Mouse (Mus musculus) monocyte, adult 59 days (primary cell): ENCODE measurements around the gene Ccnt2. TPM values are rescaled to one million over a fixed set of nuclear protein-coding genes. Genes with fewer than 3 reads are reported as not detected.

Source experiments
- total RNA-seq, 2 experiments: library from RNA; stranded (reverse); gene quantifications; one replicate each; pipeline ENCODE4 v1.2.4; 2023

Ccnt2 gene
- total RNA-seq = 10 to 100 TPM; 59.9 to 70.7 TPM

DNA sequence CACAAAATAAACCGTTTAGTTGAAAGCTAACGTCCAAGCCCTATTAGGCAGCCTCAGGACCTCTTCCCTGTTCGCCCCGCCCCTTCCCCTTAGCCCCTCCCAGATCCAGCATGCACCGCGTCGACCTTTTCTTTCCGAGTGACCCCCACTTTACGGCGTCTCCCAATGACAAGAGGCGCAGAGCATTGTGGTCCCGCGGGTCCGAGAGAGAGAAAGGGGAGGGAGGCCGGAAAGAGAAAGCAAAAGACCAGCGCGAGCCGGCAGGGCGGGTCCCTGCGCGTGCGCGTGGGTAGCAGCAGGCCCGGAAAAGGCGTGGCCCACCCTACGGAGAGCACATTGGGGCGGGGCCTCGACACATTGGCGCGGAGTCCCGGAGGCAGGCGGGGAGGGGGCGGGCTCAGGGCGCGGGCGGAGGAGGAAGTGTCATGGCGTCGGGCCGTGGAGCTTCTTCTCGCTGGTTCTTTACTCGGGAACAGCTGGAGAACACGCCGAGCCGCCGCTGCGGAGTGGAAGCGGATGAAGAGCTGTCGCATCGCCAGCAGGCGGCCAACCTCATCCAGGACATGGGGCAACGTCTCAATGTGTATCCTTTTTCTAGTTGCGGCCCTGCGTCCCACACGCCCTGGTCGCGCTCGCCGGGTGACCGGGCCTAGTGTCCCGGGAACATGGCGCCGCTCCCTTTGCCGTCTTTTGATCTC lies at the start of gene Ccnt2:
Gene Ccnt2, plus strand, starts transcription at position 362 of the 698 bp plus-strand sequence.

DNA sequence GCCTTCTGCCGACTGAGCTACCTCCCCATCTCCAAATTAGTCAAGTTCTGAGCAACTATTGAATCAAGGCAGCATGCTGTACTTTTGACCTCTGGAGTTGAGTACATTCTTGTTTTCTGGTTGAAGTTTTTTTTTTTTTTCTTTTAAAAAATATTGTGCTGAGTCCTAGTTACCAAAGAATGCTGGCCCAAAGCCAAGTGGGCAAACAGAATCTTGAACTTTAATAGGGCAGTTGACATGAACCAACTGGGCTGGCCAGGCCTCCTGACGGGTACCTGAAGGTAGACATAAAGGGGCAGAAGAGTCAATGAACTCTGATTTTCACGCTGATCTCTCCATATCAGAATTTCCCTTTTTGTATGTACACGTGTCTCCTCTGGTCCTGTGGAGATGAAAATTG lies 44.9 kb upstream of the Ccnt2 start, which contains the start of gene Acmsd:
Gene Acmsd, plus strand, starts transcription at position 318 of the 400 bp plus-strand sequence.

DNA sequence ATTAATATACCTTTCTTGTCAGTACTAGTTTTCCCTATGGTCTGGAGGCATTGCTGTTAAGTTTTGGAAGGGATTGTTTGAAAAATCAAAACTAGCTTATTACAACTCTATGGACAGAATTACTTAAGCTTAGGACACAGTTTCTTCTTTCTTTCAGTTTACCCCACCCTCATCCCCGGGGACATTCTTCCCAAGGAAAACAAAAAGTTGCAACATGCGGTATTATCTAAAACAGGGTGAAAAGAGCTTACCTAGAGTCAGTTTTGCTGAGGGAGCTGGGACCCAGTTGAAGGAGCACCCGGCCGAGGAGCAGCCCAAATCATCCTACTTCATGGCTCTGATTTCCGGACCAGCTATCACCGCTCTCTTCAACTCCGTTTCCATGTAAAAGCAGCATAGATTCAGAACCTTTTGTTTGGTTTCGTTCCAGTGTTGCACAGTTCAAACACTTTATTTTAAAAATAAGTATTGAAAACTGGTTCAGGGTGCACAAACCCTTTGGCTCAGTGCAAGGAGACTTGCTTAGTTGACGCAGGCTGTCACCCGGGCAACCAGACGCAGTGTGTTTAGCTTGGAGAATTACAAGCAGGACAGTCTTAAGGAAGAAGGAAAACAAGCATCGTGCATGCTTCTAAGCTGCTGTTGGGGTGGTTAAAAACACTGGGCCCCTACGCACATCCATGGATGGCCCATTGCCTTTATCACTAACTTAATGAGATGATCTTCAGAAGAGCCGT lies 80.7 kb downstream of the Ccnt2 start, which contains the start of gene Map3k19:
Gene Map3k19, minus strand, starts transcription at position 546 of the 737 bp plus-strand sequence.

Other genes with a start within 250 kb of the Ccnt2 start
- under 1 TPM in 1 of 2 experiments, not detected in 1; 0.58 TPM for gene Tmem163, start 94.6 kb upstream of the Ccnt2 start, total RNA-seq
- gene Acmsd, start 44.8 kb upstream of the Ccnt2 start, total RNA-seq = not detected
- under 1 TPM; 0.52 to 0.86 TPM for gene Map3k19, start 80.9 kb downstream of the Ccnt2 start, total RNA-seq
- 10 to 100 TPM; 32.2 to 33.1 TPM for gene Rab3gap1, start 94.6 kb downstream of the Ccnt2 start, total RNA-seq